In genomic region chr16:13951245-13951644, GRCm38 (mm10) we compare ENCODE assay signal across 30 mouse cellular contexts. TPM values are rescaled to one million over a fixed set of nuclear protein-coding genes. Genes with fewer than 3 reads are reported as not detected.
"Had no signal": no experiment of that assay in that cellular context is flagged by ENCODE, and none has a peak within 500 bp of the region (broad histone marks: within the 10 kb centered on the region; RNA-seq: fewer than 3 reads in every experiment).

No protein-coding gene starts in this region.

- H3K27ac ChIP-seq: hindbrain, embryonic 14.5 days; intestine, embryonic 15.5 days; layer of hippocampus, adult 2 months; left cerebral cortex, adult 2 months; limb, embryonic 10.5 days; limb, embryonic 12.5 days; liver, embryonic 13.5 days; liver, embryonic 15.5 days had no signal

- DNase-seq: gastrocnemius, postnatal 14 days; gastrocnemius, postnatal 36 days; heart, adult 18-20 months; heart, postnatal 14 days; heart, postnatal 36 days; kidney, adult 18-20 months; kidney, adult 8-10 months; kidney, postnatal 10 days; kidney, postnatal 25 days; kidney, postnatal 4 days; liver; liver, embryonic 13.5 days; liver, postnatal 0 days had no signal

- H3K36me3 ChIP-seq: heart, embryonic 12.5 days; intestine, embryonic 15.5 days; limb, embryonic 10.5 days; limb, embryonic 12.5 days; liver, embryonic 13.5 days; liver, embryonic 15.5 days had no signal

- H3K9ac ChIP-seq: heart, embryonic 12.5 days; hindbrain, embryonic 14.5 days; intestine, embryonic 15.5 days; limb, embryonic 12.5 days; liver, embryonic 13.5 days; liver, embryonic 15.5 days; liver, postnatal 0 days had no signal

- H3K4me1 ChIP-seq: heart, embryonic 12.5 days; intestine, embryonic 15.5 days; limb, embryonic 10.5 days; limb, embryonic 12.5 days; liver, embryonic 13.5 days; liver, embryonic 15.5 days had no signal

- H3K4me3 ChIP-seq: heart, embryonic 12.5 days; intestine, embryonic 15.5 days; layer of hippocampus, adult 2 months; left cerebral cortex, adult 2 months; limb, embryonic 10.5 days; limb, embryonic 12.5 days; liver, embryonic 13.5 days; liver, embryonic 15.5 days had no signal

- ATAC-seq: hindbrain, embryonic 16.5 days; inflammation-experienced regulatory T-cells, adult 6 months; intestine, embryonic 15.5 days; intestine, postnatal 0 days; liver, postnatal 0 days had no signal

- H3K9me3 ChIP-seq: heart, embryonic 12.5 days; intestine, embryonic 15.5 days; limb, embryonic 10.5 days; limb, embryonic 12.5 days; liver, embryonic 13.5 days; liver, embryonic 15.5 days had no signal

- H3K4me2 ChIP-seq: heart, embryonic 12.5 days; hindbrain, embryonic 14.5 days; intestine, embryonic 15.5 days; limb, embryonic 12.5 days; liver, embryonic 11.5 days; liver, embryonic 13.5 days; liver, embryonic 15.5 days had no signal

- H3K27me3 ChIP-seq: heart, embryonic 12.5 days; intestine, embryonic 15.5 days; limb, embryonic 12.5 days; liver, embryonic 13.5 days; liver, embryonic 15.5 days had no signal

RNA-seq across cellular contexts. Expression of gene 2900011O08Rik, which starts 35.2 kb away (rescaled TPM):
- total RNA-seq: gastrocnemius, adult 18-20 months; gastrocnemius, postnatal 36 days; heart, adult 18-20 months; heart, postnatal 14 days; heart, postnatal 36 days; hematopoietic stem cell, adult 5-6 weeks had no signal
- polyA plus RNA-seq: gonadal fat pad, adult 2 months; liver, postnatal 0 days had no signal

RNA-seq across cellular contexts. Expression of gene Ifitm7, which starts 35.4 kb away (rescaled TPM):
- total RNA-seq: gastrocnemius, adult 18-20 months; gastrocnemius, adult 8-10 months; gastrocnemius, postnatal 14 days; gastrocnemius, postnatal 36 days; heart, adult 18-20 months; heart, postnatal 14 days; heart, postnatal 36 days had no signal
- polyA plus RNA-seq: heart, embryonic 14.5 days; intestine, embryonic 15.5 days; intestine, postnatal 0 days; liver, embryonic 11.5 days; liver, embryonic 13.5 days; liver, embryonic 15.5 days had no signal
